13 mouse cellular contexts compared by ENCODE assay signal in the genomic region with DNA sequence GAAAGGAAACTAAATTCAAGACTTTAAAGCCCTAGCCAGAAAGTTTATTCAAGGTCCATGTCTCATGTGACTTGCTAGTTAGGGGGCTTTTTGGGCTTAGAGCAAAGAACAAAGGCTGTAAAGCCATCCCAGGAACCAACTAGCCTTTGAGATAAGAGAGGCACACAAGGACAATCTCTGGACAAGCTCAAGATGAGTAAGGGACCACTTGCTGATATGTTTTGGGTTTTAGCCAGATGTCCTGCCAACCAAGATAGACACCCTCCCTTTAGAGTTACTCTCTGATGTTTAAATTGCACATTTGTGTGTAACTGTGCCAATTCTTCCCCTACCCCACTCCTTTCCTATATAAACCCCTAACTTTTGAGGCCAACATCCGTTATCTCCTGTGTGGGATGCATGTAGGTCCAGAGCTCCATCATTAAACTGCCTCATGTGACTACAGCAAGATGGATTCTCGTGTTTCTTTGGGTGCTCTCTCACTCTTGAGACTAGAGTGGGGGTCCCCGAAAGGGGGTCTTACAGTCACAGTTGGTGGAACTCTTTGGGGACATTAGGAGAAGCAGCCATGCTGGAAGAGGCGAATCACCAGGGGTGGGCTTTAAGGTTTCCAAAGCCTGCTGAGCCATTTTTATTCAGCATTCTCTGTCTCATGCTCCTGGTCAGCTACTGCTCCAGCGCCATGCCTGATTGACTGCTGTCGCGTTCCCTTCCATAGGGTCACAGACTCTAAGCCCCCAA. TPM values are rescaled to one million over a fixed set of nuclear protein-coding genes. Genes with fewer than 3 reads are reported as not detected.
"Had no signal": no experiment of that assay in that cellular context is flagged by ENCODE, and none has a peak within 500 bp of the region (broad histone marks: within the 10 kb centered on the region; RNA-seq: fewer than 3 reads in every experiment).

No protein-coding gene starts in this region.

- DNase-seq: liver, postnatal 0 days; lung, adult 2 months; lung, postnatal 14 days; lung, postnatal 36 days; midbrain, embryonic 14.5 days; right cerebral cortex, postnatal 14 days; thymus, adult 2 months; thymus, postnatal 25 days; thymus, postnatal 4 days had no signal

RNA-seq across cellular contexts. Expression of a gene that starts 13.7 kb away (rescaled TPM):
- total RNA-seq: megakaryocyte progenitor cell, adult 5-6 weeks; neutrophil, adult 5-6 weeks had no signal

RNA-seq across cellular contexts. Expression of a gene that starts 29.1 kb away (rescaled TPM):
- total RNA-seq: megakaryocyte progenitor cell, adult 5-6 weeks; midbrain, postnatal 0 days; monocyte, adult 5-6 weeks; neutrophil, adult 5-6 weeks had no signal
